Mouse (Mus musculus): ENCODE results near the gene Gpt2. TPM values are rescaled to one million over a fixed set of nuclear protein-coding genes. Genes with fewer than 3 reads are reported as not detected.

Gene Gpt2
- total and polyA plus RNA-seq, 3 experiments, result 29.7 to 50.0 (median 37.8) TPM

- dilution Hi-C loops (cut with MboI; ENCODE audit: extremely low pct_ligation_motif_present, extremely low pct_unique_long_range_greater_than_20kb, low sequenced_read_pairs) (no loop called here), in situ Hi-C loops (cut with MboI; ENCODE audit: low pct_ligation_motif_present, low pct_unique_long_range_greater_than_20kb, low sequenced_read_pairs) (loop anchor here (25.0 kb wide), 1 partner anchor 190 kb away; no protein-coding TSS in a partner anchor)
- H3K4me1 ChIP-seq (ENCODE audit: control insufficient read depth in 1 of 2, insufficient read depth in 2 of 2), result peaks cover 2 to 7% of the 10 kb centered on the region in 2 experiments; a peak in 1 of 4 replicates
- TF ChIP-seq ETS1 (conservative IDR thresholded peaks at IDR 0.05; ENCODE audit: low read depth, low read length) (no peak), CTCF (conservative IDR thresholded peaks at IDR 0.05 in 1 of 2, IDR thresholded peaks at IDR 0.05 in 1 of 2; ENCODE audit: low read depth in 2 of 2, low read length in 2 of 2) (no peak), USF1 (IDR thresholded peaks at IDR 0.05; ENCODE audit: low read depth, low read length) (no peak), JUN (IDR thresholded peaks at IDR 0.05; ENCODE audit: insufficient read depth, low read depth, low read length) (no peak), MAX (IDR thresholded peaks at IDR 0.05; ENCODE audit: low read length) (no peak), ZNF384 (IDR thresholded peaks at IDR 0.05; ENCODE audit: low read depth, low read length) (no peak), POLR2AphosphoS2 (IDR thresholded peaks at IDR 0.05; ENCODE audit: low read depth, low read length) (no peak), RCOR1 (conservative IDR thresholded peaks at IDR 0.05; ENCODE audit: low read depth, low read length) (no peak), BHLHE40 (IDR thresholded peaks at IDR 0.05; ENCODE audit: low read depth, low read length) (no peak), RAD21 (IDR thresholded peaks at IDR 0.05; ENCODE audit: low read depth, low read length) (no peak), JUND (conservative IDR thresholded peaks at IDR 0.05; ENCODE audit: low read depth, low read length) (no peak), PAX5 (IDR thresholded peaks at IDR 0.05; ENCODE audit: low read length) (no peak), MEF2A (IDR thresholded peaks at IDR 0.05; ENCODE audit: borderline replicate concordance, low read depth, low read length) (no peak), TCF12 (IDR thresholded peaks at IDR 0.05; ENCODE audit: low read depth, low read length) (no peak), SMC3 (IDR thresholded peaks at IDR 0.05; ENCODE audit: low read depth, low read length) (no peak)
- no peaks in the 10 kb centered on the region for H3K79me2 ChIP-seq (replicated peaks; ENCODE audit: control insufficient read depth, extremely low read depth, insufficient read depth, poor library complexity, severe bottlenecking)
- peaks cover 3% of the 10 kb centered on the region for H3K9me3 ChIP-seq (replicated peaks; ENCODE audit: low read length)
- no peaks in the 10 kb centered on the region for H3K36me3 ChIP-seq (replicated peaks in 1 of 2; ENCODE audit: control insufficient read depth in 1 of 2, insufficient read depth in 1 of 2, low read length in 1 of 2)
- H3K4me3 ChIP-seq (replicated peaks in 1 of 3; ENCODE audit: low read depth in 2 of 3, low read length in 2 of 3, poor library complexity in 1 of 3), result no peak overlapping the region
- H3K4me2 ChIP-seq (ENCODE audit: insufficient read depth, low read depth, poor library complexity, severe bottlenecking), result no peak overlapping the region
- H3K9ac ChIP-seq (ENCODE audit: insufficient read depth, low read depth), result no peak overlapping the region
- H3K27me3 ChIP-seq (replicated peaks), result no peaks in the 10 kb centered on the region
- H3K27ac ChIP-seq (ENCODE audit: insufficient read depth, low read depth), result no peak overlapping the region
- no peak for DNase-seq (ENCODE audit: extremely low read depth)
Observed at GRCm38 (mm10) chr8:85472800-85473199, 19.6 kb upstream of the Gpt2 start.

GRCm38 (mm10) chr8:85473246-85473645, 19.1 kb upstream of the Gpt2 start:
- no peak overlapping the region for H3K9ac ChIP-seq (ENCODE audit: insufficient read depth, low read depth)
- H3K27me3 ChIP-seq (replicated peaks), result no peaks in the 10 kb centered on the region
- no peak overlapping the region for H3K4me3 ChIP-seq (replicated peaks in 1 of 3; ENCODE audit: low read depth in 2 of 3, low read length in 2 of 3, poor library complexity in 1 of 3)
- H3K4me1 ChIP-seq (ENCODE audit: control insufficient read depth in 1 of 2, insufficient read depth in 2 of 2), result peaks cover 2 to 7% of the 10 kb centered on the region in 2 experiments; a peak in 1 of 4 replicates
- H3K27ac ChIP-seq (ENCODE audit: insufficient read depth, low read depth), result no peak overlapping the region
- in situ Hi-C loops (cut with MboI; ENCODE audit: low pct_ligation_motif_present, low pct_unique_long_range_greater_than_20kb, low sequenced_read_pairs) (loop anchor here (25.0 kb wide), 1 partner anchor 189 kb away; no protein-coding TSS in a partner anchor), dilution Hi-C loops (cut with MboI; ENCODE audit: extremely low pct_ligation_motif_present, extremely low pct_unique_long_range_greater_than_20kb, low sequenced_read_pairs) (no loop called here)
- no peak for DNase-seq (ENCODE audit: extremely low read depth)
- TF ChIP-seq HCFC1 (IDR thresholded peaks at IDR 0.05; ENCODE audit: low read depth, low read length) (no peak), BHLHE40 (IDR thresholded peaks at IDR 0.05; ENCODE audit: low read depth, low read length) (no peak), CHD2 (IDR thresholded peaks at IDR 0.05; ENCODE audit: low read length) (no peak), NELFE (IDR thresholded peaks at IDR 0.05; ENCODE audit: low read depth, low read length) (no peak), CHD1 (IDR thresholded peaks at IDR 0.05; ENCODE audit: low read depth, low read length) (no peak), POLR2A (IDR thresholded peaks at IDR 0.05; ENCODE audit: low read depth, low read length) (no peak), MAZ (IDR thresholded peaks at IDR 0.05; ENCODE audit: low read depth, low read length) (no peak), MAFK (IDR thresholded peaks at IDR 0.05; ENCODE audit: insufficient replicate concordance, low read length) (no peak), KAT2A (IDR thresholded peaks at IDR 0.05; ENCODE audit: insufficient replicate concordance, low read length) (no peak), ZMIZ1 (IDR thresholded peaks at IDR 0.05; ENCODE audit: low read depth, low read length) (no peak), IRF4 (IDR thresholded peaks at IDR 0.05; ENCODE audit: low read depth, low read length) (no peak), MAX (IDR thresholded peaks at IDR 0.05; ENCODE audit: low read length) (no peak), PAX5 (IDR thresholded peaks at IDR 0.05; ENCODE audit: low read length) (no peak), ETS1 (conservative IDR thresholded peaks at IDR 0.05; ENCODE audit: low read depth, low read length) (no peak), NRF1 (IDR thresholded peaks at IDR 0.05; ENCODE audit: low read depth, low read length) (no peak), ZC3H11A (IDR thresholded peaks at IDR 0.05; ENCODE audit: low read depth, low read length) (no peak)
- no peaks in the 10 kb centered on the region for H3K36me3 ChIP-seq (replicated peaks in 1 of 2; ENCODE audit: control insufficient read depth in 1 of 2, insufficient read depth in 1 of 2, low read length in 1 of 2)
- H3K9me3 ChIP-seq (replicated peaks; ENCODE audit: low read length), result peaks cover 3% of the 10 kb centered on the region
- H3K4me2 ChIP-seq (ENCODE audit: insufficient read depth, low read depth, poor library complexity, severe bottlenecking), result no peak overlapping the region
- no peaks in the 10 kb centered on the region for H3K79me2 ChIP-seq (replicated peaks; ENCODE audit: control insufficient read depth, extremely low read depth, insufficient read depth, poor library complexity, severe bottlenecking)

Measured in CH12.LX (cell line).